Mouse (Mus musculus): ENCODE data around the gene Jdp2. TPM values are rescaled to one million over a fixed set of nuclear protein-coding genes. Genes with fewer than 3 reads are reported as not detected.

Gene Jdp2
- total RNA-seq, 2 experiments from 2014 or later = 14.8 to 16.5 TPM

DNA sequence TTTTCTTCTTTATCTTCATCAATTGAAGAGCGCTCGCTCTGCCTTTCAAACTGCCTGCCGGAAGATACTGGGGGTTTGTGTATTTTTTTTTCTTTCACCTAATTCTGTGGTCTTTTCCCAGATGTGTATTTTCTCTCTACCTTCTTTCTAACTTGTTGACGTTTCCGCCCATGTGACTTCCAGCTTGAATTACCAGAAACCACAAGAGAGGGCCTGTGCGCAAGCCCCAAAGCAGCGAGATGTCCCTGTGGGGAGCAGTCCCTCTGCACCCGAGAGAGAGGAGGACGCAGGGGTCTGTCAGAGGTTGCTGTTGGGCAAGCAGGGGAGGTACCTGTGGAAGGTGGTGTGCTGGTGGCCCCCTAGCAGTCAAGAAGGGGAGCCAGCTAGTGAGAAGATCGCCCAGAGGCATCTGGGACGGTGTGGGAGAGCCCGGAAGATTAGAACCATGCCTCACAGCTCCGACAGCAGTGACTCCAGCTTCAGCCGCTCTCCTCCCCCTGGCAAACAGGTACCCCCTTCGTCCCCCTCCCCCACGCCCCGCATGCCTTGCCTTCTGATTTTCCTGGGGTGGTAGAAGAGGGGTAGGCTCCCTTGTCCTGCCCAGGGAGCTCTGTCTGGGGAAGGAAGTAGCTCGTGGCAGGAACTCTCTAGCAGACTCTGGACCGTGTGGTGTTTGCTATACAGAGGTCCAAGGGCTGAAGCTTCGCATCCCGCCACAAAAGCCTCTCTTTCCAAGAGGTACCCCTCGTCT lies 87.8 kb downstream of the Jdp2 start, which contains the start of gene Batf:
Gene Batf, plus strand, starts transcription at position 204 of the 751 bp plus-strand sequence.
- peak; percentile 44 to 51 for DNase-seq

DNA sequence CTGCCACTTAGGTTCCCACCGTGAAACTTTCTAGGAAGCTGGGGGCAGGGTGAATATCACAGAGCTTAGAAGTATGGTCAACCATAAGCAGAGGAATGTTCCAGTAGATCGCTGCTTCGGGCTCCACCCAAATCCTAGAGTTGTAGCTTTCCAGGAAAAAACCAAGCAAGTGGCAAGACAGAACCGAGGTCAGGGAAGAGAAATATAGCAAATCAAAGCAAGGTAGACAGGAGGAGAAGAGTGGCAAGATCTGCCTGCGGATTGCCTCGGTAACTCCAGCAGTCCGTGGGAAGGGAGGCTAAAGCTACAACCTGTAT lies 88.3 kb downstream of the Jdp2 start:
- peak in 1 of 2 experiments; percentile 29 for DNase-seq

DNA sequence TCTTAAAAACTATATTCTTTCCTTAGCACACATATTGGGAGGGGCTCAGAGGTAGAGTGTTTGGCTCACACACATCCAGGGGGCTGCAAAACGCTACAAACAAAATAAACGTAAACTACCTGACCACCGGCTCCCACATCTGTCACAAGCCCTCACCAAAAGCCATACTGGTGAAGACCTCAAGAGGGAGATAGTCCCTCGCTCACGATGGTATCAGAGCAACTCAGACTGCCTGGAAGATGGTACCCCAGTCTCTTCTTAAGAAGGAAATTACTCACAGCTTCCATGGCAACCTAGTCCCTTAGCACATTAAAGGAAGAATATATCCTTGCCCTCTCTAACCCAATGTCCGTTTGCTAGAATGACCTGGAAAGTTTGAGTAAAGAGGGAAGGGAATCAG lies 89.0 kb downstream of the Jdp2 start:
- DNase-seq = no peak

Other genes starting within 250 kb of the Jdp2 start
- 100 to 1,000 TPM; 168 to 175 TPM for gene Tmed10, start 224.2 kb upstream of the Jdp2 start, total RNA-seq (2021)
- 1 to 10 TPM; 2.1 to 5.4 TPM for gene Fos, start 125.1 kb upstream of the Jdp2 start, total RNA-seq (2021)
- 1 to 10 TPM; 1.1 to 1.9 TPM for gene Batf, start 87.6 kb downstream of the Jdp2 start, total RNA-seq (2021)
- gene Flvcr2, start 147.5 kb downstream of the Jdp2 start, total RNA-seq (2021) = 1 to 10 TPM; 2.2 to 3.2 TPM
- gene Erg28, start 225.5 kb downstream of the Jdp2 start, total RNA-seq (2021) = 1 to 10 TPM; 4.7 to 8.0 TPM
- 10 to 100 TPM; 13.2 to 15.8 TPM for gene Ttll5, start 225.6 kb downstream of the Jdp2 start, total RNA-seq (2021)

Measured in heart, adult 18-20 months (tissue).